Mouse (Mus musculus) small intestine, adult 2 months (tissue): ENCODE data around the gene Kcnk7. TPM values are rescaled to one million over a fixed set of nuclear protein-coding genes. Genes with fewer than 3 reads are reported as not detected.

Source experiments
- H3K27ac ChIP-seq: fragments of 200-500 bp; 2 replicates; pipeline ENCODE4 v1.5.1; 2012; ENCODE audit warnings: low read depth, low read length, control low read depth, inconsistent platforms; ENCODE audit not compliant: insufficient read depth
- H3K27me3 ChIP-seq: fragments of 200-500 bp; 2 replicates; pipeline ENCODE4 v1.6.1; 2012; ENCODE audit warnings: mild to moderate bottlenecking, moderate library complexity, low read length, inconsistent platforms; ENCODE audit not compliant: control insufficient read depth, insufficient read depth
- H3K36me3 ChIP-seq: fragments of 200-500 bp; 2 replicates; pipeline ENCODE4 v1.6.1; 2012; ENCODE audit warnings: mild to moderate bottlenecking, low read length, control low read depth, inconsistent platforms; ENCODE audit not compliant: control insufficient read depth, insufficient read depth
- H3K4me1 ChIP-seq: fragments of 200-500 bp; 2 replicates; pipeline ENCODE4 v1.6.1; 2012; ENCODE audit warnings: low read length, inconsistent platforms, mixed read lengths; ENCODE audit not compliant: control insufficient read depth, insufficient read depth, insufficient read length
- H3K4me3 ChIP-seq: fragments of 200-500 bp; 2 replicates; pipeline ENCODE4 v1.5.1; 2012; ENCODE audit warnings: low read depth, mild to moderate bottlenecking, control low read depth, inconsistent platforms, low read length, moderate library complexity
- CTCF ChIP-seq: fragments of 200-500 bp; IDR thresholded peaks from 2 replicates; pipeline ENCODE4 v1.5.1; 2012; ENCODE audit warnings: low read depth, mild to moderate bottlenecking, control low read depth, inconsistent platforms, low read length, moderate library complexity, mixed read lengths; ENCODE audit not compliant: insufficient replicate concordance, insufficient read length; ENCODE audit errors: extremely low read depth
- POLR2A ChIP-seq: fragments of 200-500 bp; IDR thresholded peaks from 2 replicates; pipeline ENCODE4 v1.6.1; 2012; ENCODE audit warnings: low read depth, mild to moderate bottlenecking, control low read depth, inconsistent platforms, low read length, moderate library complexity
- WGBS: fragments of 180-500 bp; shearing (Covaris S2); methylation state at CpG from one replicate; pipeline ENCODE4 v1.1.7; 2018; 5-methylcytosine and 5-hydroxymethylcytosine counted together
- polyA plus RNA-seq: library from polyadenylated mRNA; depleted of rRNA; stranded (reverse); fragments of >200 nt; gene quantifications from 2 replicates; pipeline ENCODE4 v1.2.3, GENCODE M21; 2012

Gene Kcnk7
- polyA plus RNA-seq, 1 experiment, result not detected

GRCm38 (mm10) chr19:5665465-5665864 lies 38.7 kb upstream of the Kcnk7 start:
- 88% methylated on average over 15 of the region's 15 CpGs for WGBS
- peaks cover 7% of the 10 kb centered on the region for H3K4me1 ChIP-seq
- peaks cover 34% of the 10 kb centered on the region for H3K36me3 ChIP-seq

GRCm38 (mm10) chr19:5666386-5666785 lies 37.8 kb upstream of the Kcnk7 start:
- H3K27me3 ChIP-seq, result no peaks in the 10 kb centered on the region
- H3K4me3 ChIP-seq, result no peak overlapping the region
- 94% methylated on average over 18 of the region's 18 CpGs for WGBS
- peaks cover 7% of the 10 kb centered on the region for H3K4me1 ChIP-seq
- peaks cover 35% of the 10 kb centered on the region for H3K36me3 ChIP-seq
- no peak overlapping the region for H3K27ac ChIP-seq
- no peak for TF ChIP-seq POLR2A
- no peak for TF ChIP-seq CTCF

More at GRCm38 (mm10) chr19:5665465-5665864, 38.7 kb upstream of the Kcnk7 start:
- H3K4me3 ChIP-seq, result no peak overlapping the region
- H3K27ac ChIP-seq, result no peak overlapping the region
- no peaks in the 10 kb centered on the region for H3K27me3 ChIP-seq
- TF ChIP-seq CTCF (no peak), POLR2A (no peak)

GRCm38 (mm10) chr19:5668372-5668771 lies 35.8 kb upstream of the Kcnk7 start:
- 76% methylated on average over 4 of the region's 4 CpGs for WGBS
- Histone ChIP-seq H3K4me3 (no peak overlapping the region), H3K27me3 (no peaks in the 10 kb centered on the region), H3K4me1 (peaks cover 4% of the 10 kb centered on the region; the same call in 1 of the 2 replicates), H3K36me3 (peaks cover 53% of the 10 kb centered on the region), H3K27ac (no peak overlapping the region)
- no peak for TF ChIP-seq POLR2A
- TF ChIP-seq CTCF, result no peak

- H3K27ac ChIP-seq, result no peak overlapping the region
- peaks cover 83% of the 10 kb centered on the region for H3K36me3 ChIP-seq
- no peaks in the 10 kb centered on the region for H3K27me3 ChIP-seq
- H3K4me3 ChIP-seq, result no peak overlapping the region
- 91% methylated on average over 4 of the region's 4 CpGs for WGBS
- TF ChIP-seq CTCF (no peak), POLR2A (no peak)
- no peaks in the 10 kb centered on the region for H3K4me1 ChIP-seq
Measured at GRCm38 (mm10) chr19:5680432-5680831, 23.7 kb upstream of the Kcnk7 start.

- TF ChIP-seq POLR2A, result no peak
- TF ChIP-seq CTCF, result no peak
- Histone ChIP-seq H3K27ac (no peak overlapping the region), H3K27me3 (no peaks in the 10 kb centered on the region), H3K4me1 (peaks cover 3% of the 10 kb centered on the region), H3K36me3 (peaks cover 66% of the 10 kb centered on the region), H3K4me3 (no peak overlapping the region)
- WGBS, result 93% methylated on average over 12 of the region's 12 CpGs
Measured at GRCm38 (mm10) chr19:5684236-5684635, 19.9 kb upstream of the Kcnk7 start.

- Histone ChIP-seq H3K27me3 (no peaks in the 10 kb centered on the region), H3K4me3 (no peak overlapping the region), H3K36me3 (peaks cover 58% of the 10 kb centered on the region), H3K27ac (no peak overlapping the region), H3K4me1 (peaks cover 3% of the 10 kb centered on the region)
- 90% methylated on average over 13 of the region's 13 CpGs for WGBS
- no peak for TF ChIP-seq POLR2A
- no peak for TF ChIP-seq CTCF
Measured at GRCm38 (mm10) chr19:5684985-5685384, 19.2 kb upstream of the Kcnk7 start.

- no peak overlapping the region for H3K4me3 ChIP-seq
- 96% methylated on average over 19 of the region's 19 CpGs for WGBS
- peaks cover 5% of the 10 kb centered on the region for H3K4me1 ChIP-seq
- no peaks in the 10 kb centered on the region for H3K27me3 ChIP-seq
- H3K36me3 ChIP-seq, result peaks cover 55% of the 10 kb centered on the region
- TF ChIP-seq CTCF (no peak), POLR2A (no peak)
- no peak overlapping the region for H3K27ac ChIP-seq
Measured at GRCm38 (mm10) chr19:5685431-5685830, 18.7 kb upstream of the Kcnk7 start.
